Mouse (Mus musculus): Measurements from ENCODE around the gene Fcgrt.
"Not testable (repeated sequence)": the region's sequence is repeated elsewhere in the genome, so short reads cannot be mapped to it uniquely, and the experiment has no call there.

The Fcgrt gene

GRCm38 (mm10) chr7:45103652-45104180 is at the start of gene Fcgrt:
Gene Fcgrt (minus strand): TSS chr7:45103851.
- DNase-seq = peak; percentile 98

GRCm38 (mm10) chr7:45153052-45153451 is 49.4 kb upstream of the Fcgrt start:
- DNase-seq = not testable (repeated sequence)

GRCm38 (mm10) chr7:45151303-45151702 is 47.7 kb upstream of the Fcgrt start:
- peak; percentile 59 for DNase-seq

GRCm38 (mm10) chr7:45150321-45150720 is 46.7 kb upstream of the Fcgrt start:
- no peak for DNase-seq

GRCm38 (mm10) chr7:45149545-45149944 is 45.9 kb upstream of the Fcgrt start:
- no peak for DNase-seq

GRCm38 (mm10) chr7:45148534-45149098 is 45.0 kb upstream of the Fcgrt start:
- DNase-seq = no peak

- peak; percentile 66 for DNase-seq
These were observed 44.2 kb upstream of the Fcgrt start for GRCm38 (mm10) chr7:45147899-45148298.

- peak; percentile 62 for DNase-seq
These were observed 43.6 kb upstream of the Fcgrt start for GRCm38 (mm10) chr7:45147267-45147666.

- DNase-seq = no peak
These were observed 41.8 kb upstream of the Fcgrt start for GRCm38 (mm10) chr7:45145460-45145859.

GRCm38 (mm10) chr7:45144368-45145174 is 40.9 kb upstream of the Fcgrt start:
- no peak for DNase-seq

GRCm38 (mm10) chr7:45141914-45142313 is 38.3 kb upstream of the Fcgrt start:
- DNase-seq = no peak

- DNase-seq = no peak
These were observed 37.7 kb upstream of the Fcgrt start for GRCm38 (mm10) chr7:45141319-45141718.

GRCm38 (mm10) chr7:45139904-45140723 is 36.5 kb upstream of the Fcgrt start:
- DNase-seq = no peak

- DNase-seq = no peak
These were observed 34.8 kb upstream of the Fcgrt start for GRCm38 (mm10) chr7:45138403-45138802.

- no peak for DNase-seq
These were observed 33.7 kb upstream of the Fcgrt start for GRCm38 (mm10) chr7:45137171-45138006.

GRCm38 (mm10) chr7:45135993-45136567 is 32.4 kb upstream of the Fcgrt start, which contains the start of the genes Gm45713 and Flt3l:
Gene Gm45713 (minus strand): TSS chr7:45136231.
Gene Flt3l (minus strand): TSS chr7:45136432.
- DNase-seq = peak; percentile 89

GRCm38 (mm10) chr7:45135370-45135769 is 31.7 kb upstream of the Fcgrt start:
- no peak for DNase-seq

- no peak for DNase-seq
These were observed 30.9 kb upstream of the Fcgrt start for GRCm38 (mm10) chr7:45134544-45135026.

- no peak for DNase-seq
These were observed 30.0 kb upstream of the Fcgrt start for GRCm38 (mm10) chr7:45133446-45134159.

GRCm38 (mm10) chr7:45131850-45132249 is 28.2 kb upstream of the Fcgrt start:
- no peak for DNase-seq
